In genomic region chr5:25067122-25067521, GRCm38 (mm10) we compare ENCODE assay signal across 7 mouse cellular contexts. TPM values are rescaled to one million over a fixed set of nuclear protein-coding genes. Genes with fewer than 3 reads are reported as not detected.
A peak's percentile ranks its signal among the peaks of the same experiment; 100 is the strongest.
DNase-seq lines count a peak whose midpoint lies in the region; ATAC-seq and TF ChIP-seq lines count a peak whose summit lies in the region.

No protein-coding gene starts in this region.

- peak overlapping the region; percentile 2; the same call in 1 of the 2 replicates for H3K9ac ChIP-seq in liver, adult 2 months (ENCODE audit: low read depth, low read length)
- no peak overlapping the region for H3K9ac ChIP-seq in liver, embryonic 11.5 days (ENCODE audit: low read depth, low read length)
- peak overlapping the region; percentile 2; the same call in 1 of the 2 replicates for H3K9ac ChIP-seq in heart, postnatal 0 days (replicated peaks; ENCODE audit: low read depth, low read length)
- H3K9ac ChIP-seq in limb, embryonic 15.5 days = no peak overlapping the region

- no peak for TF ChIP-seq POLR2A in liver, adult 2 months (IDR thresholded peaks at IDR 0.05; ENCODE audit: extremely low read depth, insufficient read depth, low read length)

- H3K4me1 ChIP-seq in liver, adult 2 months (ENCODE audit: control insufficient read depth, insufficient read depth, low read length) = peaks cover 51% of the 10 kb centered on the region
- 0 out of 2 replicates have a peak, but pooled peaks cover 4% of the 10 kb centered on the region for H3K4me1 ChIP-seq in liver, embryonic 11.5 days (replicated peaks; ENCODE audit: control insufficient read depth, insufficient read depth, low read length)
- H3K4me1 ChIP-seq in heart, postnatal 0 days (ENCODE audit: control insufficient read depth, insufficient read depth) = peaks cover 16% of the 10 kb centered on the region
- H3K4me1 ChIP-seq in limb, embryonic 15.5 days = peaks cover 5% of the 10 kb centered on the region; the same call in 1 of the 2 replicates

- DNase-seq in liver, adult 2 months (ENCODE audit: extremely low read depth, low read depth, low spot score) = peak; percentile 97
- DNase-seq in liver, embryonic 11.5 days (ENCODE audit: low spot score) = no peak
- DNase-seq in gastrocnemius, adult 2 months = peak; percentile 74
- DNase-seq in heart, postnatal 0 days (ENCODE audit: low spot score) = peak; percentile 46
- DNase-seq in layer of hippocampus, adult 8-10 months (ENCODE audit: low spot score in 2 of 2) = no peak

- no peaks in the 10 kb centered on the region for H3K9me3 ChIP-seq in liver, embryonic 11.5 days (ENCODE audit: control insufficient read depth, low read length)
- H3K9me3 ChIP-seq in heart, postnatal 0 days (replicated peaks; ENCODE audit: control insufficient read depth, low read length) = no peaks in the 10 kb centered on the region
- no peaks in the 10 kb centered on the region for H3K9me3 ChIP-seq in limb, embryonic 15.5 days

- no peaks in the 10 kb centered on the region for H3K36me3 ChIP-seq in liver, adult 2 months (ENCODE audit: control insufficient read depth, insufficient read depth, low read length)
- H3K36me3 ChIP-seq in liver, embryonic 11.5 days (ENCODE audit: control insufficient read depth, insufficient read depth, low read length) = no peaks in the 10 kb centered on the region
- no peaks in the 10 kb centered on the region for H3K36me3 ChIP-seq in heart, postnatal 0 days (replicated peaks; ENCODE audit: control insufficient read depth, insufficient read depth, low read length)
- H3K36me3 ChIP-seq in limb, embryonic 15.5 days = no peaks in the 10 kb centered on the region

- intact Hi-C loops in gastrocnemius, adult 2 months (cut with DNase I) = no loop called here

- TF ChIP-seq CTCF in liver, adult 2 months (IDR thresholded peaks at IDR 0.05; ENCODE audit: low read depth, low read length) = no peak
- TF ChIP-seq CTCF in gastrocnemius, adult 2 months (IDR thresholded peaks at IDR 0.05) = no peak
- TF ChIP-seq CTCF in heart, postnatal 0 days (IDR thresholded peaks at IDR 0.05; ENCODE audit: low read depth) = no peak

- 6% methylated on average over 6 of the region's 6 CpGs for whole genome bisulfite sequencing in liver, adult 2 months
- WGBS in liver, embryonic 11.5 days = 48% methylated on average over 6 of the region's 6 CpGs
- 20% methylated on average over 6 of the region's 6 CpGs for WGBS in heart, postnatal 0 days
- WGBS in limb, embryonic 15.5 days = 64% methylated on average over 6 of the region's 6 CpGs

- TF ChIP-seq EP300 in heart, postnatal 0 days (IDR thresholded peaks at IDR 0.05; ENCODE audit: low read depth) = peak; percentile 60; the same call in 1 of the 2 replicates

- peak overlapping the region; percentile 51 for H3K27ac ChIP-seq in liver, adult 2 months (replicated peaks; ENCODE audit: insufficient read depth, low read depth, low read length)
- H3K27ac ChIP-seq in liver, embryonic 11.5 days (ENCODE audit: low read depth, low read length) = no peak overlapping the region
- no peak overlapping the region for H3K27ac ChIP-seq in gastrocnemius, adult 2 months
- H3K27ac ChIP-seq in heart, postnatal 0 days (ENCODE audit: low read depth) = peak overlapping the region; percentile 60
- 0 out of 2 replicates have a peak overlapping the region, but pooled peaks have one; percentile 43 for H3K27ac ChIP-seq in limb, embryonic 15.5 days

- no peak for ATAC-seq in liver, embryonic 11.5 days (replicated peaks; ENCODE audit: low FRiP score)
- ATAC-seq in heart, postnatal 0 days (ENCODE audit: insufficient read depth, low read depth) = peak; percentile 49
- ATAC-seq in limb, embryonic 15.5 days (ENCODE audit: insufficient number of reproducible peaks, low FRiP score, low TSS enrichment, low read depth) = no peak; the same call in 1 of the 2 replicates
- ATAC-seq in granulocyte monocyte progenitor cell, adult 5-6 weeks (replicated peaks; ENCODE audit: poor library complexity, severe bottlenecking) = no peak

- H3K4me2 ChIP-seq in liver, embryonic 11.5 days = no peak overlapping the region
- H3K4me2 ChIP-seq in heart, postnatal 0 days (ENCODE audit: low read depth, low read length) = no peak overlapping the region
- H3K4me2 ChIP-seq in limb, embryonic 15.5 days = no peak overlapping the region

- no peaks in the 10 kb centered on the region for H3K27me3 ChIP-seq in liver, adult 2 months (ENCODE audit: control insufficient read depth, insufficient read depth, low read length)
- H3K27me3 ChIP-seq in liver, embryonic 11.5 days (replicated peaks; ENCODE audit: control insufficient read depth, insufficient read depth, low read length) = no peaks in the 10 kb centered on the region
- H3K27me3 ChIP-seq in heart, postnatal 0 days (ENCODE audit: control insufficient read depth, insufficient read depth, low read length) = no peaks in the 10 kb centered on the region
- H3K27me3 ChIP-seq in limb, embryonic 15.5 days = no peaks in the 10 kb centered on the region

- H3K4me3 ChIP-seq in liver, adult 2 months (ENCODE audit: insufficient read depth, low read depth, low read length) = no peak overlapping the region
- H3K4me3 ChIP-seq in liver, embryonic 11.5 days (ENCODE audit: low read depth, low read length) = no peak overlapping the region
- no peak overlapping the region for H3K4me3 ChIP-seq in gastrocnemius, adult 2 months
- no peak overlapping the region for H3K4me3 ChIP-seq in heart, postnatal 0 days (ENCODE audit: low read depth, low read length)
- no peak overlapping the region for H3K4me3 ChIP-seq in limb, embryonic 15.5 days

- H3K79me2 ChIP-seq in liver, adult 2 months (ENCODE audit: control insufficient read depth, insufficient read depth, low read length) = peaks cover 32% of the 10 kb centered on the region

RNA-seq across cellular contexts. Expression of gene Prkag2, which starts 33.3 kb away (rescaled TPM):
- total RNA-seq in liver, adult 2 months (2014; rRNA removed) = 19.1 and 21.1 TPM in 2 replicates
- polyA plus RNA-seq in liver, adult 2 months (2012; rRNA removed) = 12.4 and 14.8 TPM in 2 replicates
- 12.8 and 15.8 TPM in 2 replicates for polyA plus RNA-seq in liver, embryonic 11.5 days (2014; fragmentation: Nextera tagmentation; extraction: Ambion mirVana)
- total RNA-seq in gastrocnemius, adult 2 months (2021) = 10 to 100 TPM; 10.7 to 11.0 TPM
- 62.9 and 72.2 TPM in 2 replicates for total RNA-seq in heart, postnatal 0 days (2014; rRNA removed; ENCODE audit: low replicate concordance)
- 121 and 122 TPM in 2 replicates for polyA plus RNA-seq in heart, postnatal 0 days (2015; fragmentation: Nextera tagmentation; extraction: Ambion mirVana)
- 20.1 and 21.7 TPM in 2 replicates for polyA plus RNA-seq in limb, embryonic 15.5 days (2015; fragmentation: Nextera tagmentation; extraction: Ambion mirVana)
- total RNA-seq in granulocyte monocyte progenitor cell, adult 5-6 weeks (2014; fragmentation: Nextera tagmentation) = 27.3 and 27.5 TPM in 2 replicates
- 18.2 and 22.7 TPM in 2 replicates for total RNA-seq in granulocyte monocyte progenitor cell, adult 5-6 weeks (2017)
- total RNA-seq in layer of hippocampus, adult 8-10 months (2022) = 100 to 1,000 TPM; 143 to 198 (median 175) TPM

Comparison
In these comparisons a context has a peak if more than half of its experiments do, and no peak if none do; other contexts are left out.
1. DNase-seq: peak in liver, adult 2 months (single experiment), gastrocnemius, adult 2 months (single experiment) and heart, postnatal 0 days (single experiment); none in liver, embryonic 11.5 days (single experiment) and layer of hippocampus, adult 8-10 months (0 of 2).
2. H3K27ac ChIP-seq: peak in liver, adult 2 months (single experiment), heart, postnatal 0 days (single experiment) and limb, embryonic 15.5 days (single experiment); none in liver, embryonic 11.5 days (single experiment) and gastrocnemius, adult 2 months (single experiment).
3. H3K9ac ChIP-seq: peak in liver, adult 2 months (single experiment) and heart, postnatal 0 days (single experiment); none in liver, embryonic 11.5 days (single experiment) and limb, embryonic 15.5 days (single experiment).